Mouse (Mus musculus): ENCODE data around the gene Adck2. TPM values are rescaled to one million over a fixed set of nuclear protein-coding genes. Genes with fewer than 3 reads are reported as not detected.

Adck2 gene
- total RNA-seq, 2 experiments from 2014 or later, result 7.0 to 7.7 TPM

DNA sequence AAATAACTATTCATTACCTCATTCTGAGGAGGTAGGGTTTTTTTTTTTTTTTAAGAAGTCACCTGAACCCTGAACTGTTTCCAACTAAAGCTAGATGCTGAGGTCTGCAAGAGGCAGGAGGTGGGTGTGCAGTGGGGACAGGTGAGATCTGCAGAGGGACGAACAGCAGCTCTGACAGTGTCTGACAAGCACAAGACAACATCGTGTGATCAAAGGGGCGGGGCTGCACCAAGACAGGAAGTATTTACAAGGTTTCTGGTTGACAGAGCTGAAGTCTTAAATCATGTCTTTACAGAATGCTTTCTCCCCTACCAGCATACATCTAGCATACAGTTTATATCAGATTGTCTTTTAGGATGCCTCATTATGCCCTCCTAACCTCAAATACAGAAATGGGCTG, 33.2 kb downstream of the Adck2 start:
- intact Hi-C loops (cut with DNase I; ENCODE audit: low total_unique reads), result no loop called here
- no peak for DNase-seq

DNA sequence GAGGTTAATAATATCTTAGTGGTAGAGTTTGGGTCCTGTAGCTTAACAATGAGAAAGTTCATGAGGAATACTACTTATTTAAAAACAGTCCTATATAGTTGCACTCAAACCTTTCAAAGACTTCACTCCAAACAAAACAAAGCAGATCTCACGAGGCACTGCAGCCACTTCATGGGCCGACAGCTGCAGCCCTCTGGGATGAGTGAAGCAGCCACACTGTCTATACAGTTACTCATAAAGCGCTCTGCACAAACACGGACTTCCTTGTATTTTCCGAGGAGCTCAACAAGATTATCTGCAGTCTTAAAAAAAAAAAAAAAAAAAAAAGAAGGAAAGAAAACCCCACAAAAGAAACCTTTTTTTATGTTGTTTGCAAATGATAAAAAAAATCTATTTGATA, 33.7 kb downstream of the Adck2 start:
- intact Hi-C loops (cut with DNase I; ENCODE audit: low total_unique reads), result no loop called here

GRCm38 (mm10) chr6:39610207-39610606, 36.5 kb downstream of the Adck2 start:
- no peak for DNase-seq
- intact Hi-C loops (cut with DNase I; ENCODE audit: low total_unique reads), result no loop called here

More for the DNA sequence above, 33.7 kb downstream of the Adck2 start:
- no peak for DNase-seq

- intact Hi-C loops (cut with DNase I; ENCODE audit: low total_unique reads), result no loop called here
- DNase-seq, result no peak
Measured at GRCm38 (mm10) chr6:39611296-39611695, 37.6 kb downstream of the Adck2 start.

Other genes starting within 250 kb of the Adck2 start
- 10 to 100 TPM; 12.9 to 19.1 TPM for gene Slc37a3, start 196.2 kb upstream of the Adck2 start, total RNA-seq (2021)
- not detected for gene Rab19, start 192.7 kb upstream of the Adck2 start, total RNA-seq (2021)
- 10 to 100 TPM; 25.0 to 26.7 TPM for gene Mkrn1, start 153.4 kb upstream of the Adck2 start, total RNA-seq (2021)
- 10 to 100 TPM in 1 of 2 experiments, 1 to 10 TPM in 1; 8.2 to 10.9 TPM for gene Dennd2a, start 16.0 kb upstream of the Adck2 start, total RNA-seq (2021)
- gene Gm42420, start 11.9 kb downstream of the Adck2 start, total RNA-seq (2021), result not detected
- 100 to 1,000 TPM; 321 to 366 TPM for gene Ndufb2, start 18.7 kb downstream of the Adck2 start, total RNA-seq (2021)
- 1 to 10 TPM; 8.3 to 9.3 TPM for gene Braf, start 151.6 kb downstream of the Adck2 start, total RNA-seq (2021)
- gene Mrps33, start 237.1 kb downstream of the Adck2 start, total RNA-seq (2021), result 10 to 100 TPM; 54.9 to 65.0 TPM

All from gastrocnemius, postnatal 14 days (tissue).